Mouse (Mus musculus) cerebellum, postnatal 36 days (tissue): Measurements from ENCODE around the gene Gm340.

Source experiments
- DNase-seq, 2 experiments: peaks; one replicate each; pipeline ENCODE4 v3.0.0; 2021 to 2022; ENCODE audit warnings: mixed read lengths in 2 of 2

The Gm340 gene

GRCm38 (mm10) chr19:41615606-41616224, 33.5 kb downstream of the Gm340 start:
- no peak for DNase-seq

GRCm38 (mm10) chr19:41616274-41616673, 34.1 kb downstream of the Gm340 start:
- no peak for DNase-seq

DNA sequence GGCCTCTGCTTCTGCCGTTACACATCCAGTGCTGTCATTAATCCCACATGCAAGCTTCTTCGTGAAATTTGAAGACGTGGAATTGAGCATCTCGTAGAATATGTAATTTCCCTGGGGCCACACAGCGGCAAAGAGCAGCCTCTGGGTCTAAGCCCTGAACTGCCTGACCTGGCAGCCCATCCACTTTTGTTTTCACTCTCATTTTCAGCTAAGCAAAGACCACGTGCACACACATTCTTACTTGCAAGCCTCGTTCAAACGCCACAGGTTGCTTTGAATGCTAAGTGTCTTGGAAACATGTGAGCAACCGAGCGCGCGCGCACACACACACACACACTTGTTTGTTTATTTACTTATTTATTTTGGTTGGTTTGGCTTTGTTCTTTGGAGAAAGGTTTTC, 34.9 kb downstream of the Gm340 start:
- no peak for DNase-seq

DNA sequence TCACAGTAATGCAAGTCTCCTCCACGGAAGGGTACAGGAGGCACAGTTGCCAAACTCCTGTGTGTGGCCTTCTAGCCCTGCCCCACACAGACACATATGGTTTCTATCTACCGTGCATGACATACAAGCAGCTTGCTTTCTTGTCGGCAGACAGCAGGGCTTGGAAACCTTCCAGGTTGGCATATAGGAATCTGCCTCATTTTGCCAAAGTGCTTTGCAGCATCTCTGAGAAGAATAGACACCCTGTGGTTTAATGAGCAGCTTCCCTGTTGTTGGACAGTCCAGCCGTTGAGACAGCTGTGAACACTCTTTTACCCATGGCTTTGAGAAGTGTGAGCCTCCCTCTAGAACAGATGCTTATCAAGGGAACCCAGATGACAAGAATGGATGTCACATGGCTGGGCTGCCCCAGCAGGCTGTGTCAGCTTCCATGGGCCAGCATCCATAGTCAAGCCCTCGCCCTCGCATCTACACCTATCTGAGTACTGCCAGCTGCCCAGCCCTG, 36.0 kb downstream of the Gm340 start:
- no peak for DNase-seq

DNA sequence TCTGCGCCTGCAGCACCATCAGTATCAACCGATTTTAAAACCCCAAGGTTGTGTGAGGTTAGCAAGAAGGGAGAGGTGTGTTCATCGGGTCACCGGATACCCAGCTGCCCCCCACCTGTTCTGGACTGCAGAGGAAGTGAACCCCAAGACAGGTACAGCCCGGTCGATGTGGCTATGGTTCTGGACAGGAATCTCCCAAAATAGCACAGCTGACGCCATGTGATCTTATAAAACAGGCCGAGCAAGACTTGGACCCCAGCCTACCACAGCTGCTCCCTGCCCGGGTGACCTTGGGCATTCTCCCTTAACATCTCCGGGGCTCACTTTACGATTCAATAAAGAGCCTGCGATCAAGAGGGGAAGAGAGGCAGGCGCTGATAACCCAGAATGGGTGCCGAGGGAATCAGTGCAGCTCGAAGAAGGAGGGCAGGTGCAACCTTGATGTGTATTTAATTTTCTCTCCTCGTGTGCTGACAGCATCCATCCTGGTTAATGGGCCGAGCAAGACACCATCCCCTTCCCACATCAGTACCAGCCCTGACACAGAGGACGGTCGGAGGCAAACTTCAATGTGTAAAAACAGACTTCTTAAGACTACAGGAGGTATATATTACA, 36.7 kb downstream of the Gm340 start:
- DNase-seq, result no peak

DNA sequence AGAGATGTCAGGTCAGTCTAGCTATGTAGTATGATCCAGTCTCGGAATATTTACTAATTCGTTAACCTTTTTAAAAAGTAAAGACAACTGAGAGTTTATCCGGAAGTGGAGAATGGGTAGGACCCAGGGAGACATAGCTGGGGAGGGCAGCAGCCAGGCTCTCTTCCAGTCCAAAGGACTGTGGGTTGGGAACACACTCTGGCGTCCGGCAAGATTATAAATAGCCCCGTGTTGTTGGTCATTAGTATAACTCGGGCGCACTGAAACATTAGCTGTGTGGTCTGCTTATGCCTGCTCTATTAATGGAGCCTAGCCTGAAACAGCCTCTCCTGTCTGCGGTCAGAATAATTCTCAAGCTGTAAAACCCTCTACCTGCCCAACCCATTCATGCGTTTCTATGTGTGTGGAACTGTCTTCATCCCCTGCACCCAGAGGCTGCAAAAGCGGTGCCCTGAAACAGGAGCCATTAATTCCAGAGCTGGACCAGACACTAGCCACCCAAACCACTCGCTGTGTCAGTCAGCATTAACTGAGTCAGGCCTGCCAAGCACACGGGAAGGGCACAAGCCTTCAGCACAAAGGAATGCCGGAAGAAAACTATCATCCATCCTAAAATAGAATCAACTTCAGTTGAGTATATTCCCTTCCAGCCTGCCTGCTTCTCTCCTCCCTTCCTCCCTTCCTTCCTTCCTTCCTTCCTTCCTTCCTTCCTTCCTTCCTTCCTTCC, 38.4 kb downstream of the Gm340 start:
- no peak for DNase-seq

DNA sequence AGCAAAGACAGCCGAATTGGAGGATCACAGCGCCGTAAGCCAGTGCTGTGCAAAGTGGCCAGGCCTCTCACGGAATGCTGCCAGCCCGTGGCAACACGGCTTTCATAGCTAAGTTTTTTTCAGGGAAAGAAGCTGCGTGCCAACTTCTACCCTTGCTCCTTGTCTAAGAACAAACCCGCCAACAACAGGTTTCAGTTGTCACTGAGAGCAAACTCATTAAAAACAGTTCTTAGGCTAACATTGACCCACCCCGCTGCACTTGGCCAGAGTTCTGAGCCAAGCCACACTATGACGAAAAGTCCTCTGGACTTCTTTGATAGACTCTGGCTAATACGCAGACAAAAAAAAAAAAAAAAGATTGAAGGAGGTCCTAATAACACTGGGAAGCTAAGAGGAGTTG, 46.8 kb downstream of the Gm340 start:
- DNase-seq, result no peak

GRCm38 (mm10) chr19:41629532-41629931, 47.4 kb downstream of the Gm340 start:
- DNase-seq, result peak; percentile 20 to 53

GRCm38 (mm10) chr19:41634099-41634498, 51.9 kb downstream of the Gm340 start:
- peak; percentile 8 to 18 for DNase-seq

- DNase-seq, result no peak
Observed at GRCm38 (mm10) chr19:41634999-41635398, 52.8 kb downstream of the Gm340 start.
